Mouse (Mus musculus): Measurements from ENCODE around the gene Gabbr2. TPM values are rescaled to one million over a fixed set of nuclear protein-coding genes. Genes with fewer than 3 reads are reported as not detected.

Gene Gabbr2
- total RNA-seq, 2 experiments from 2014 or later = 205 to 211 TPM

- DNase-seq = no peak
These were observed 3.4 kb downstream of the Gabbr2 start for GRCm38 (mm10) chr4:46988257-46988656.

DNA sequence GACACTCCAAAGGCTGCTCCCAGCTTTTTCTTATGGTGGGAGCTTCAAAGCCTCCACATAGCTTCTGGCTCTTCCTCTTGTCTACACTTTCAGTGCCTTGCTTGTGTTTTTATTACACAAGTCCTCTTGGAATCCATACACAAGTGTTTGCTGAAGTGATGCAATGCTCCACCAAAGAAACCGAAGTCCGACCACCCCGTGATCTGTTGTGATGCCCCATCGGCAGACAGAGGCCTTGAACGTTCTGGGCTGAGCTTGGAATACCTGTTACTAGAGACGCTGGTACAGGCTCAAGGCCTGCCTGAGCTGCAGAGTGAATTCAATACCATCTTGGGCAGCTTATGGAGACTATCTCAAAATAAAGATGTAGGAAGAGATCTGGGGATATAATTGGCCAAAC lies 3.9 kb downstream of the Gabbr2 start:
- no peak for DNase-seq

- DNase-seq = no peak
These were observed 5.6 kb downstream of the Gabbr2 start for GRCm38 (mm10) chr4:46986054-46986453.

GRCm38 (mm10) chr4:46982912-46983311 lies 8.8 kb downstream of the Gabbr2 start:
- peak in 1 of 2 experiments; percentile 45 for DNase-seq

DNA sequence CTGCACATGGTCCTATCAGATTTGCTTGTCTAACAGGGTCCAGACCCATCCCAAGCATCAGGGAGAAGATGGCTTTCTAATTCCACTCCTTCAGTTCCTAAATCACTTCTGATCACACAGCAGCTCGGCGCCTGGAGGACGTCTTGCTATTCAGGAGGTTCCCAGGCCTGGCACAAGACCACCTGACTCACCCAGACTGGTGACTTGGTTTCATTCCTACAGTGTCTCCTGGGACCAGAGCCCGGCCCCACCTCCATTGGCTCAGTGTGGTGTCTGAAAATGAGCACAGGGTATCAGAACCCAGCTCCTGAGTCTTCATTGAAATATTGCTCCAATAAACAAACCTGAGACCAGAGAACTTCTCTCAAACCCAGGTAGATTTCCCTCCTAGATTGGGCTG lies 9.6 kb downstream of the Gabbr2 start:
- DNase-seq = no peak

DNA sequence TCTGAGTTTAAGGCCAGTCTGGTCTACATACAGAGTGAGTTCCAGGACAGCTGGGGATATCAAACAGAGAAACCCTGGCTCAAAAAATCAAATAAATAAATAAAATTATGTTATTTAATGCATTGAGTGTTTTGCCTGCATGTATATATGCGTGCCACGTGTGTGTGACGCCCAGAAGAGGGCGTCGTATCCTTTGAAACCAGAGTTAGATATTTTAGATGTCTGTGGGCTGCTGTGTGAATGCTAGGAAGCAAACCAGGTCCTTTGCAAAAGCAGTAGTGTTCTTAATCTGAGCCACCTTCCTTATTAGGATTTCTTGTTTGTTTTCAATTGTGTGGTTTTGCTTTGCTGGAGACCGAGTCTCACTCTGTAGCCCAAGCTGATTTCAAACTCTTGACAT lies 13.3 kb downstream of the Gabbr2 start:
- no peak for DNase-seq

- no peak for DNase-seq
These were observed 14.5 kb downstream of the Gabbr2 start for GRCm38 (mm10) chr4:46977161-46977560.

DNA sequence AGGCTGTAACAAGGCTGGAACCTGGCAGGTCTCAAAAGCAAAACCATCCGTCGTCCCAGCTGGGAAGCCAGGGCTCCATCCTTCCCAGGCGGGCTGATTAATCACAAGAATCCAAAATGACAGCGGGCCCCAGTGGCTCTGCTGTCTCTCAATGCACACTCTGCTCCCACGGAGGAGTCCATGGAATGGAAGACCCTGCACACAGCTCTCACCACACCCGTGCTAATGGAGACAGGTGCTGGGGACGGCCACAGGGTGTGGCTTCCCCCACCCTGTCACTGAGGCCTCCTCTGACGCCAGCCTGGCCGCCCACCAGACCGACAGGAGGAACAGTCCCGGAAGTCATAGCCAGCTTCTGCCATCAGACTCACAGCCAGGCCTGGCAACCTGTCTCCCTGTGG lies 15.0 kb downstream of the Gabbr2 start:
- peak; percentile 51 to 59 for DNase-seq

DNA sequence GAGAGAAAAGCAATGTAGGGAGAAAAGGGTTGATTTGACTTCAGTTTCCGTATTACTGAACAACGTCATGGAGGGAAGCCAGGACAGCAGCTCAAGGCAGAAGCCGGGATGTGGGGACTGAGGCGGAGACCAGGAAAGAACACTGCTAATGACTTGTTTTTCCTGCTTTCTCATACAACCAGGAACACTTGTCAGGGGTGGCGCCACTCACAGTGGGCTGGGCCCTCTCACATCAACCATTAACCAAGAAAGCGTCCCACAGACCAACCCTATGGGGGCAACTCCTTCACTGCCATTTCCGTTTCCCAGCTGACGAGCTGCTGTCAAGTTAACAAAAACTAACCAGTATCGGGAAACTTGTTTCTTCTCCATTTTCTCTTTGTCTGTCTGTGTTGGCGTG lies 18.4 kb downstream of the Gabbr2 start:
- no peak for DNase-seq

- no peak for DNase-seq
These were observed 23.7 kb downstream of the Gabbr2 start for GRCm38 (mm10) chr4:46967981-46968380.

GRCm38 (mm10) chr4:46966551-46966950 lies 25.1 kb downstream of the Gabbr2 start:
- DNase-seq = no peak

DNA sequence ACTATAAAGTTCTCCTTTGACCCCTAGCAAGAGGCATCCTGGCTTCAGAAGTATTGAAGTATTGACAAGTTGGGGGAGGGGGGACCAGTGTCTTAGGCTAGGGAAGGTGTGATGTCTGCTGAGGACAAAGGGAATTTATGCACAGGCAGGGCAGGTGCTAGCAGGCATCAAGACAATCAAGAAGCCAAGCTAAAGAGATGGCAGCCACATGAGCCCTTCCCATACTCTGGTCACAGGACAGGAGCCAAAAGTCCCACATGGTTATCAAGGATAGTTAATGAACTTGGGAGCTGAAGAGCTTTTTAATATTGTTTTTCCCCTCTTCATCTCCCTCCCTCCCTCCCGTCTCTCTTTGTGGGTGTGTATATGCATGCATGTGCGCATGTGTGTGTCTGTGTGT lies 30.3 kb downstream of the Gabbr2 start:
- no peak for DNase-seq

- DNase-seq = no peak
These were observed 31.5 kb downstream of the Gabbr2 start for GRCm38 (mm10) chr4:46960208-46960607.

DNA sequence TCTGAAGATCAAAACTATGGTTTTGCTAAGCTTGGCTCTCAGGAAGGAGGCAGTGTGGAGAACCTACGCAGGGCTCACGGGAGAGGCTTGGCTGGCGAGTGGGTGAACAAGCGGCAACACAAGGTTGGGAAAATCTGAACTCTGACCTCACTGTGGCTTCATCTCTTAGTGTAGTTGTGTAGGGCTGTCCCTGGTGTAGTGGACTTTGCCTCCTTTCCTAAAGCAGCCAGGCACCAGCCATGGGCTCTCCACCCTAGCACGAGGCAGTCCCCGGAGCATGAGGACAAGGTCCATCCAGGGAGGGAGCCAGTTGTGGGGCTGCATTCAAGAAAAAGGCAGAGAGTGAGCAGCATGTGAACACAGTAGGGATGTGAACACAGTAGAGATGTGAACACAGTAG lies 31.9 kb downstream of the Gabbr2 start:
- DNase-seq = no peak

DNA sequence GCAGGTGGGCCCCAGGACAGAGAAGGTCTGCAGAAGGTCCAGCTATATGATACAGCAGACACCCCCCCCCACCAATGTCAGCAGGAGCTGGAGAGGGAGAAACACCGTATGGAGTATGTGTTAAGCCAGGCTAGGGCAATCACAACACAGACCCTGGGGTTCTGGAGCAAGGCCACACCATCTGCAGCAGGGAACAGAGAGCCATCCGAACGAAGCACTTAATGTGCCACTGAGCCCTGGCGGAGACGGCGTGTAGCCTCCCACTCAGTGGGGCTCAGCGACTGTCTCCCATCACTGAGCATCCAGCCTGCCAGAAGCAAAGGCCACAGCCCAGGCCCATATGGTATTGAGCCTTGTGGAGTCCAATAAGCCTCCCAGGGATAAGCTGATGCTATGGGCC lies 33.7 kb downstream of the Gabbr2 start:
- peak; percentile 41 to 64 for DNase-seq

GRCm38 (mm10) chr4:46956966-46957365 lies 34.7 kb downstream of the Gabbr2 start:
- no peak for DNase-seq

DNA sequence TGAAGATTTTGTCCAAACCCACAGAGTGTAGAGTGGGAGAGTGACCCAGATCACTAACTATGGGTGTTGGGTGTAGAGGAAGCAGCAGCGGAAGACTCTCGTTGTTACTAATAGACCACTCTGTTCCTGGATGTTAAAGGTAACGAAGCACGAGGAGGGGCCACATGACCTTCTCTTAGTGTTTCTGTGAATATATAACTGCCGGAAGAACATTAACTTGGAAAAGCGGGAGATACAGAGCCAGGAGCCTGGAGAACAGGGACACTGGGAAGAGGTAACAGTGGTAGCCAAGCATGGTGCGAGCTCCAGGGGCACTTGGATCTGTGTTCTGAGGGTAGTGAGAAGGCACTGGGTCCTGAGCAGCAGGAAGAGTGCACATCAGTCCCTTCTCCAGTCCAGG lies 38.7 kb downstream of the Gabbr2 start:
- DNase-seq = no peak

GRCm38 (mm10) chr4:46952562-46952961 lies 39.1 kb downstream of the Gabbr2 start:
- DNase-seq = no peak

DNA sequence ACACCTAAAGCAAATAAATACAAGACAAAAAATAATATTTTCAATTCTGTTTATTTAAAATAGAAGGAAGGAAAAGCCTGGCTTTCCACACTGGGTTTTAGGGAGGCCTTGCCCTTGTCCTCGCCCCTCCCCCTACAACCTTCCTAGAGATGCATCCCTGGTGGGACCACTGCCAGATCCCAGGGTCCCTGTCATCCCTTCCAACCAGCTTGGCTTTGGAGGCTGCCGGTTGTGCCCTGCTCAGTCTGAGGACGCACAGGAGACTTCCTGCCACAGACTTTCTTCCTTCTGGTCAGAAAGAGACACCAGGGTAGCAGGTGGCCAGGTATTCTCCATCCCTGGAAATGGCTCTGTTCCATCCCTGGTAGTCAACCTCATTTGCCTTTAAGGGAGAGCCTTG lies 57.4 kb downstream of the Gabbr2 start:
- DNase-seq = no peak

GRCm38 (mm10) chr4:46933590-46933989 lies 58.1 kb downstream of the Gabbr2 start:
- no peak for DNase-seq

DNA sequence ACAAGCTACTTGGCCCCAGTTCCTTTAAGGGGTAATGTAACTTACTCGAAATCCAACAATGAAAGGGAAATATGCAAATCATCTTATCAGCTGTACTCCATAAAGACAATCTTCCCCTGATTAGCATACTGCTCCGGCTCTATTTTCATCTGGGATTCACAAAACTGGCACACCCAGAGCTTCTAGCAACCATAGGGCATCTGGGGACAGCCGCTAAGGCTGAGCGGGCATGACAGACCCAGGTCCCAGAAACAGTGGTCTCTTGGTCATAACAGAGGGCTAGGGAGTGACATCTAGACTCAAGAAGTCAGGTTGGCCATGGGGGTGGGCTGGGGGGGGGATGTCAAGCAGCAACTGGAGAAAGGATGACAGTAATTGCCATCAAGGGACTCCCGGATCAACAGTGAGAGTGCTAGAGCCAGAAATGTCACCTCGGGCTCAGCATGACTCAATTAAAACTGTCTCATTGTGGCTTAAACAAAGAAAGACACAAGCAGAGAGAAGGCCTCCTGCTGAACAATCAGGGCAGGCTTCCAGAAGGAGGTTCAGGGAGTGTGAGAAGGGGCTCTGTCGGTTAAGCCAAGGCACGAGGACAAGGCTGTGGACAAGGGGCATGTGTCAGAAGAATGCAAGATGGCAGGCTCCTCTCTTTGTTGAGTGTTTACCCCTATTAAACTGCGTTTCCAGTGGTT lies 59.8 kb downstream of the Gabbr2 start:
- no peak for DNase-seq

DNA sequence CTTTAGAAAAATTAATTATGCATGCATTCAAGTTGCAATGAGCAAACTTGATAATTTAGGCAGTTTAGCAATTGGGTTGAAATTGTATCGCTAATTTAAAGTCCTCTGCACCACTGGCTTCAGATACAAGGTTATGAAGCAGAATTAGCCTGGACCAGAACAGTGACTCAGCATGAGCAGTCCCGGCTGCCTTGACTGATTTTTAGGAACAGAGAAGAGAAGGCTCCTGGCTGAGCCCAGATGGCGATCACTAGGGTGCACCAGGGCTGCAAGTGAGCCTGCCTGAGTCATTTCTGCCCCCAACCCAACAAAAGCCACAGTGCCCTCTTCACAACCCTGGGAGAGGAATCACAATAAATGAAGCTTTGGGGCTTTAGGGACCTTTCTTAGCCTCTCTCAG lies 63.6 kb downstream of the Gabbr2 start:
- no peak for DNase-seq

GRCm38 (mm10) chr4:46919144-46919543 lies 72.5 kb downstream of the Gabbr2 start:
- DNase-seq = no peak

DNA sequence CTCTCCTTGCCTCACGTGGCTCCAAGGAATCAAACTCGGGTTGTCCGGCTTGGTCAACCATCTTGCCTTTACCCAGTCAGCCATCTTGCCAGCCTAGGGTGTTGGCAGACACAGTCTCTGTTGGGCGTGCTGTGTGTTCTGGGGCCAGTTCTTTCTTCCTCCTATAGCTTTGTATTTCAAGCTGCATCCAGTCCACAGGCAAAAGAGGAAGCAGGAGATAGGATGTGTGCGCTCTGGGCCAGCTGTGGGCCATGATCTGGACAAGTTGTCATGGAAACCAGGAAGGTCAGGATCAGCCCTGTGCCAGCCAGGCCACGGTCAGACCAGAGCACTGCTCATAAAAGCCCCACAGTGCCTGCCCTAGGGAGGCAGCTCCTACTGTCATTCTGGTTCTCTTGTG lies 74.9 kb downstream of the Gabbr2 start:
- no peak for DNase-seq

- DNase-seq = no peak
These were observed 75.7 kb downstream of the Gabbr2 start for GRCm38 (mm10) chr4:46915934-46916333.

All from layer of hippocampus, postnatal 36 days (tissue).